Mouse (Mus musculus) small intestine, adult 2 months (tissue): ENCODE results near the gene Foxp1.

Experiments used
- CTCF ChIP-seq: fragments of 200-500 bp; IDR thresholded peaks from 2 replicates; pipeline ENCODE4 v1.5.1; 2012; ENCODE audit warnings: low read depth, mild to moderate bottlenecking, control low read depth, inconsistent platforms, low read length, moderate library complexity, mixed read lengths; ENCODE audit not compliant: insufficient replicate concordance, insufficient read length; ENCODE audit errors: extremely low read depth
- POLR2A ChIP-seq: fragments of 200-500 bp; IDR thresholded peaks from 2 replicates; pipeline ENCODE4 v1.6.1; 2012; ENCODE audit warnings: low read depth, mild to moderate bottlenecking, control low read depth, inconsistent platforms, low read length, moderate library complexity

- TF ChIP-seq CTCF = no peak
- TF ChIP-seq POLR2A = no peak
These were observed 589.3 kb downstream of the Foxp1 start for GRCm38 (mm10) chr6:98933135-98933724.
